Mouse (Mus musculus): Measurements from ENCODE around the gene Hist1h1b. TPM values are rescaled to one million over a fixed set of nuclear protein-coding genes. Genes with fewer than 3 reads are reported as not detected.
"Not testable (repeated sequence)": the region's sequence is repeated elsewhere in the genome, so short reads cannot be mapped to it uniquely, and the experiment has no call there.

Gene Hist1h1b
- polyA plus RNA-seq, 1 experiment from 2014 or later = 7.8 TPM

GRCm38 (mm10) chr13:21753051-21753523 is 27.3 kb downstream of the Hist1h1b start:
- Histone ChIP-seq H3K27ac (ENCODE audit: low read length) (peak overlapping the region; percentile 94), H3K4me1 (replicated peaks; ENCODE audit: control insufficient read depth, insufficient read depth, low read length) (peaks cover 16% of the 10 kb centered on the region), H3K9ac (replicated peaks; ENCODE audit: low read depth, low read length) (peak overlapping the region; percentile 64), H3K4me2 (ENCODE audit: low read length) (peak overlapping the region; percentile 85), H3K4me3 (replicated peaks; ENCODE audit: low read length) (peak overlapping the region; percentile 51), H3K9me3 (ENCODE audit: control insufficient read depth, low read length) (no peaks in the 10 kb centered on the region), H3K27me3 (replicated peaks; ENCODE audit: control insufficient read depth, insufficient read depth, low read length) (no peaks in the 10 kb centered on the region), H3K36me3 (ENCODE audit: control insufficient read depth, insufficient read depth) (no peaks in the 10 kb centered on the region)
- WGBS = 1% methylated on average over 10 of the region's 10 CpGs
- no peak for ATAC-seq

GRCm38 (mm10) chr13:21752356-21752755 is 28.1 kb downstream of the Hist1h1b start:
- Histone ChIP-seq H3K4me2 (ENCODE audit: low read length) (peak overlapping the region; percentile 25; the same call in 1 of the 2 replicates), H3K27ac (ENCODE audit: low read length) (peak overlapping the region; percentile 37; the same call in 1 of the 2 replicates), H3K4me3 (replicated peaks; ENCODE audit: low read length) (no peak overlapping the region), H3K9me3 (ENCODE audit: control insufficient read depth, low read length) (no peaks in the 10 kb centered on the region), H3K36me3 (ENCODE audit: control insufficient read depth, insufficient read depth) (no peaks in the 10 kb centered on the region), H3K4me1 (replicated peaks; ENCODE audit: control insufficient read depth, insufficient read depth, low read length) (peaks cover 19% of the 10 kb centered on the region), H3K27me3 (replicated peaks; ENCODE audit: control insufficient read depth, insufficient read depth, low read length) (no peaks in the 10 kb centered on the region), H3K9ac (replicated peaks; ENCODE audit: low read depth, low read length) (no peak overlapping the region; the same call in 1 of the 2 replicates)
- WGBS = 42% methylated on average over 3 of the region's 3 CpGs
- no peak for ATAC-seq

GRCm38 (mm10) chr13:21751827-21752226 is 28.6 kb downstream of the Hist1h1b start:
- Histone ChIP-seq H3K4me2 (ENCODE audit: low read length) (no peak overlapping the region), H3K9me3 (ENCODE audit: control insufficient read depth, low read length) (no peaks in the 10 kb centered on the region), H3K27ac (ENCODE audit: low read length) (no peak overlapping the region), H3K36me3 (ENCODE audit: control insufficient read depth, insufficient read depth) (no peaks in the 10 kb centered on the region), H3K27me3 (replicated peaks; ENCODE audit: control insufficient read depth, insufficient read depth, low read length) (no peaks in the 10 kb centered on the region), H3K9ac (replicated peaks; ENCODE audit: low read depth, low read length) (no peak overlapping the region), H3K4me3 (replicated peaks; ENCODE audit: low read length) (no peak overlapping the region), H3K4me1 (replicated peaks; ENCODE audit: control insufficient read depth, insufficient read depth, low read length) (peaks cover 21% of the 10 kb centered on the region)
- ATAC-seq = no peak
- 72% methylated on average over 3 of the region's 3 CpGs for WGBS

GRCm38 (mm10) chr13:21751417-21751816 is 29.0 kb downstream of the Hist1h1b start:
- peaks cover 21% of the 10 kb centered on the region for H3K4me1 ChIP-seq (replicated peaks; ENCODE audit: control insufficient read depth, insufficient read depth, low read length)
- H3K27me3 ChIP-seq (replicated peaks; ENCODE audit: control insufficient read depth, insufficient read depth, low read length) = no peaks in the 10 kb centered on the region
- no peak overlapping the region for H3K9ac ChIP-seq (replicated peaks; ENCODE audit: low read depth, low read length)
- H3K36me3 ChIP-seq (ENCODE audit: control insufficient read depth, insufficient read depth) = no peaks in the 10 kb centered on the region
- no peaks in the 10 kb centered on the region for H3K9me3 ChIP-seq (ENCODE audit: control insufficient read depth, low read length)
- no peak overlapping the region for H3K4me2 ChIP-seq (ENCODE audit: low read length)
- no peak for ATAC-seq
- no peak overlapping the region for H3K27ac ChIP-seq (ENCODE audit: low read length)
- no peak overlapping the region for H3K4me3 ChIP-seq (replicated peaks; ENCODE audit: low read length)

- H3K27me3 ChIP-seq (replicated peaks; ENCODE audit: control insufficient read depth, insufficient read depth, low read length); H3K9me3 ChIP-seq (ENCODE audit: control insufficient read depth, low read length); H3K36me3 ChIP-seq (ENCODE audit: control insufficient read depth, insufficient read depth): not testable (repeated sequence)
- peak within 1 kb of the TSS; percentile 63 for H3K9ac ChIP-seq (replicated peaks; ENCODE audit: low read depth, low read length)
- peak; percentile 85 for ATAC-seq
- under 1% methylated on average over 44 of the region's 56 CpGs for WGBS
- H3K4me1 ChIP-seq (replicated peaks; ENCODE audit: control insufficient read depth, insufficient read depth, low read length) = peaks cover 21% of the 10 kb centered on the region
- H3K4me3 ChIP-seq (replicated peaks; ENCODE audit: low read length) = peak within 1 kb of the TSS; percentile 70
- peak within 1 kb of the TSS; percentile 82 for H3K4me2 ChIP-seq (ENCODE audit: low read length)
- peak within 1 kb of the TSS; percentile 92 for H3K27ac ChIP-seq (ENCODE audit: low read length)
These were observed 30.0 kb downstream of the Hist1h1b start, which contains the start of gene Hist1h4k for GRCm38 (mm10) chr13:21750159-21751017. TSS of gene Hist1h4k (minus strand) at chr13:21750505.

DNA sequence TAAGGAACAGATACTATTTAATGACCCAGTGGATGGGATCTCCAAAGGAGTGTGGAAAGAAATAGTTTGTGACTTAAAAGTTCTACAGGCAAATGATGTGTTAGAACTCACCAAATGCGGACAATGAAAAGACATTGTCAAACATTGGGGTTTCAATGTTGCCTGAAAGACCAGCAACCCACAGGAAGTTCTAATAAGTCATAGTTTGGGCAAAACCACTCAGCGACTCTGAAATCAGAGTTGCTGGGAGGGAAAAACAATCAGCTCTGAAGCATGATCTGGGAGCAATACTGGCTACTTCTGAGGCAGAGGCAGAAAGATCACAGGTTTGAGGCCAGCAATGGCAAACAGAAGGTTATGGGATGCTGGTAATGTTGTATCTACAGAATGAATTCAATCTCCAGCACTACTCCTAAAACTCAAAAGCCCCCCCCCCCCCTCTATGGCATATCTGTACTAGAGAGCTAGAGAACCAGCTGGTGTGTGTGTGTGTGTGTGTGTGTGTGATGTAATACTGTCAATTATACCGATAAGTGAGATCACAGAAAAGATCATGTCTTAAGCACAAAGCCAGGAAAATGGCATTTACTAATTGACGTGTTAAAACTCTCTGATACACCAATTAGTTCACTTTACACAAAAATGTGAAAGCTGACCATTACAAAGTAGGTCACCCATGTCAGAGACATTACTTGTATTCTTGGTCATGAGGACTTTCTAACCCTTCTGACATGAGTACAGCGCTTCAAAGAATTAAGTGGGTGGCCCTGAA is 30.9 kb downstream of the Hist1h1b start:
- ATAC-seq = no peak
- H3K4me2 ChIP-seq (ENCODE audit: low read length) = peak overlapping the region; percentile 82

DNA sequence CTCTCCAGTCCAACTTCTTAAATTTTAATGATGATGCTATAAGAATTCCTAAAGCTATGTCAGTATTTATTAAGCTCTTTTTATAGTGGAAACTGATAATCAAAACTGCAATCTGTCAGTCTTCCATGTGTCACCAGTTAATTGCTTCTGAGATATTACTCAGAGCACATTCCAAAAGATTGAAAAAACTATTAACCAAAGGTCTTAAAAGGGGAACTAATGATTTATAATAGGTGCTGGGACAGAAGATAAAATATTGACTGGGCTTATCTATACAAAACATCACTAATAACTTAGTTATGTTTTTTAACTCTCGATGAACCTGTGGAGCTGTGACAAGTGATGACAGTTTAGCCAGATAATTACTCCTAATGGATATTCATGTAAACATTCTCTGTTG is 35.4 kb downstream of the Hist1h1b start:
- Histone ChIP-seq H3K36me3 (ENCODE audit: control insufficient read depth, insufficient read depth) (no peaks in the 10 kb centered on the region), H3K9me3 (ENCODE audit: control insufficient read depth, low read length) (no peaks in the 10 kb centered on the region), H3K4me2 (ENCODE audit: low read length) (no peak overlapping the region), H3K27ac (ENCODE audit: low read length) (no peak overlapping the region), H3K27me3 (replicated peaks; ENCODE audit: control insufficient read depth, insufficient read depth, low read length) (no peaks in the 10 kb centered on the region), H3K4me1 (replicated peaks; ENCODE audit: control insufficient read depth, insufficient read depth, low read length) (peaks cover 10% of the 10 kb centered on the region), H3K4me3 (replicated peaks; ENCODE audit: low read length) (no peak overlapping the region), H3K9ac (replicated peaks; ENCODE audit: low read depth, low read length) (no peak overlapping the region)
- 87% methylated on average over 1 of the region's 1 CpGs for WGBS
- ATAC-seq = no peak

More for the DNA sequence above, 30.9 kb downstream of the Hist1h1b start:
- Histone ChIP-seq H3K9ac (replicated peaks; ENCODE audit: low read depth, low read length) (peak overlapping the region; percentile 63), H3K4me3 (replicated peaks; ENCODE audit: low read length) (peak overlapping the region; percentile 70), H3K27ac (ENCODE audit: low read length) (peak overlapping the region; percentile 92), H3K9me3 (ENCODE audit: control insufficient read depth, low read length) (no peaks in the 10 kb centered on the region), H3K36me3 (ENCODE audit: control insufficient read depth, insufficient read depth) (no peaks in the 10 kb centered on the region), H3K4me1 (replicated peaks; ENCODE audit: control insufficient read depth, insufficient read depth, low read length) (peaks cover 18% of the 10 kb centered on the region), H3K27me3 (replicated peaks; ENCODE audit: control insufficient read depth, insufficient read depth, low read length) (no peaks in the 10 kb centered on the region)
- 3% methylated on average over 5 of the region's 5 CpGs for WGBS

DNA sequence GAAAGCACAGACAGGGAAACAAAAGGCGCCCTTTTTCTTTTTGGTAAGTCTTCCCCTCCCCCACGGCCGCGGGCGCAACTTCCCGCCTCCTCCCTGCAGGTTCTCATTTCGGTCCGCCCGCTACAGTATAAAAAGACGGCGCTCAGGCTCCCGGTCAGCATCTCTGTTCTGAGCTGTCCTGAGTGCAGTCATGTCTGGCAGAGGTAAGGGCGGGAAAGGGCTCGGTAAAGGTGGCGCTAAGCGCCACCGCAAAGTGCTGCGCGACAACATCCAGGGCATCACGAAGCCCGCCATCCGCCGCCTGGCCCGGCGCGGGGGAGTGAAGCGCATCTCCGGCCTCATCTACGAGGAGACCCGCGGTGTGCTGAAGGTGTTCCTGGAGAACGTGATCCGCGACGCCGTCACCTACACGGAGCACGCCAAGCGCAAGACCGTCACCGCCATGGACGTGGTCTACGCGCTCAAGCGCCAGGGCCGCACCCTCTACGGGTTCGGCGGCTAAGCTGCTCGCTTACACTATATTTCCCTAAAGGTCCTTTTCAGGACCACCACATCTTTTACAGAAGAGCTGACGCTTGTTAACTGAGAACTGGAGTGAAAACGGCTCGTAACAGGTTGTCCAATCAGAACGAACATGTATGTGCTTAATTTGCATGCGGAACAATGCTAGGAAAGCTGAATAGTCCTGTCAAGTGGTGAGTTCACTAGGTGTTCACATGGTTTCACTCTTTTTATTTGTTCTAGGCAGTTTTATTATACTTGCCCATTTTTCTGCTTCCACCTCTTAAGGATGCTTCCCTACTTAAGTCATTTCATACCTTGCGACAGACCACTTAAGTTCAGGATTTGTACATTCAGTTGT is 45.3 kb downstream of the Hist1h1b start, which contains the start of gene Hist1h4j:
Gene Hist1h4j (plus strand): TSS at position 159 of the 862 bp plus-strand sequence.
- H3K27ac ChIP-seq (ENCODE audit: low read length) = peak within 1 kb of the TSS; percentile 99
- peak within 1 kb of the TSS; percentile 60 for H3K4me3 ChIP-seq (replicated peaks; ENCODE audit: low read length)
- H3K9me3 ChIP-seq (ENCODE audit: control insufficient read depth, low read length); H3K27me3 ChIP-seq (replicated peaks; ENCODE audit: control insufficient read depth, insufficient read depth, low read length); H3K36me3 ChIP-seq (ENCODE audit: control insufficient read depth, insufficient read depth): not testable (repeated sequence)
- peaks cover 15% of the 10 kb centered on the region for H3K4me1 ChIP-seq (replicated peaks; ENCODE audit: control insufficient read depth, insufficient read depth, low read length)
- under 1% methylated on average over 45 of the region's 56 CpGs for WGBS
- peak within 1 kb of the TSS; percentile 65 for H3K9ac ChIP-seq (replicated peaks; ENCODE audit: low read depth, low read length)
- H3K4me2 ChIP-seq (ENCODE audit: low read length) = peak within 1 kb of the TSS; percentile 83
- peak; percentile 90 for ATAC-seq
